Mouse (Mus musculus): Measurements from ENCODE around the gene Pacs1. TPM values are rescaled to one million over a fixed set of nuclear protein-coding genes. Genes with fewer than 3 reads are reported as not detected.
"Not testable (repeated sequence)": the region's sequence is repeated elsewhere in the genome, so short reads cannot be mapped to it uniquely, and the experiment has no call there.

Gene Pacs1
- polyA plus RNA-seq, 3 experiments from 2014 or later, result 11.8 to 19.8 (median 19.2) TPM

DNA sequence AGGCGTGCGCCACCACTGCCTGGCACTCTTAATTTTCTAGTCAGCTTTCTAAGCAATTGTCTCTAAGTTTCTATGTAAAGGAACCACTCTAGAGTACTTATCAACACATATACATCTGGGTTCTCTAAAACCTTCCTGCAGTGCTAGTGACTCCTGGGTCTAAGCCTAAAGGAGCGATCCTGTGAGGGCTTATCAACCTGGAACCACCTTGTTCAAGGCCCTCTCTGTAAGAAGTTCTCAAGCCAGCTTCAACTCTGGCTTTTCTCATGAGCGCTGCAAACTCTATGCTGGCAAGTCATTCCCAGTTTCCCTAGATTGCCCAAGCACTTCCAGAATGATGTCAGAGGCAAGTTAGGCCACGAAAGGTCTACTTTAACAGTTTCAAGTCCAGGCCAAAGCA lies 5.9 kb downstream of the Pacs1 start:
- ATAC-seq, result no peak

- ATAC-seq, result peak; percentile 93
These were observed 15.8 kb downstream of the Pacs1 start for GRCm38 (mm10) chr19:5257140-5257539.

- not testable (repeated sequence) for ATAC-seq
These were observed 35.9 kb downstream of the Pacs1 start for GRCm38 (mm10) chr19:5236981-5237380.

DNA sequence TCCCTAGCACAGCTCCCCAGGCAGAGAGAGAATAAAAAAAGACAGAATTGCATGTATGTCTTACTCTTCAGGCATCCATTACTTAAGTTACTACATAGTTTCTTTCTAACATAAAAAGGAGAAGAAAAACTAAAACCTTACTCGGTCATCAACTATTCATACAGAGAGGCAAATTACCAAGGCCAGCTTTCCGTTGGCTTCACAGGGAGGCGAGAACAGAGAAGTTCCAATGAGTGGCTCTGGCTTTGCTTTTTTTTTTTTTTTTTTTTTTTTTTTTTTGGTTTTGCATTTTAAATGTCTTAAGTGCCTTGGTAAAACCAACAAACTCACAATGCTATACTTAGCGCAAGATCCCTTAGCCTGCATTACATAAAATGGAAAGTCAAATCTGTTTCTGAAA lies 40.2 kb downstream of the Pacs1 start:
- no peak for ATAC-seq

GRCm38 (mm10) chr19:5230110-5230509 lies 42.8 kb downstream of the Pacs1 start:
- no peak for ATAC-seq

DNA sequence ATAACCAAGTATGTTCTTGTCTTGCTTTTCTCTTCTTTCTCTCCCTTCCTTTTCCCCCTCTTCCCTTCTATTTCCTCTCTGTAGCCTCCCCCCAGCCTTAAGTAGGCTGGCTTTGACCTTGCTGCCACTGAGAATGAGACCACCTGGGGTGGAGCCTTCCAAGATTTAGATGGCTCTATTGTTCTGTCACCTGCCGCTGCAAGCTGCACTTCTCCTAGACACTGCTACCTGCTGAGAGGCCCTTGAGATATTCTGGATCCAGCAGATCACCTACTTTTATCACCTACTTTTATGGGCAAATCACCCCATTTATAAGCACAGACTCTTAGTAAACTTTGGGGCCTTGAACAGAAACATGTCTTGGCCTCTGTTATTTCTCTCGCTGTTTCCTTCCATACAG lies 48.3 kb downstream of the Pacs1 start:
- no peak for ATAC-seq

DNA sequence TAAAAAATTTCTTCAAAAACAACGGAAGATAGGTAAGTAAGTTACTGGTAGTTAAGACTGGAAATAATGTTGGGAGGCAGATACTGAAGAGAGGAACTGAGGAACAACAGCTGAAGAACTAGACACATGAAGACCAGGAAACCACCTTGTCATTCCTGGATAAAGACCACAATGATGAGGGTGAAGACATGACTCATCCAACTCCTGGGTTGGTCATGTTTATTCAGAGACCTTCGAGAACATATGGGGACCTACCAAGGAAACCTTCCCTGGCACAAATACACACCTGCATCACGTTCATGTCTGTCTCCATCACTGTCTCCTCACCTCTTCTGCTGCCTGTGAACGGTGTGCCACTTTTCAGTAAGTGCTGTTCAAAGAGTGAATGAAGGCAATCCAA lies 48.8 kb downstream of the Pacs1 start:
- ATAC-seq, result no peak

DNA sequence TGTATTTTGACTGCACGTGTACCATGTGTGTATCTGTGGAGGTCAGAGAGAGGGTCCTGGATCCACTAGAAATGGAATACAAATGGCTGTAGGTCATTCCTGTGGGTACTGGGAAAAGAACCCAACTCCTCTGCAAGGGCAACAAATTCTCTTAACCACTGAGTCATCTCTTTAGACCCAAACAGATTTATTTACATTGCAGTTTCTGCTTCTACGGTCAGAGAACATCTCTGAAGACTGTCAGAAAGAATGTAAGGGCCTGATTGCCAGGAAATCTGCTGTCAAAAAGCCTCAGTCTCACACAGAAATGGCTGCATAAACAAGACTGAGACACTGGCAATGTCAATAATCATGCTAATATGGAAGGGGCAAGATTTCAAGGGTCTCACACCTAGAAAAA lies 51.0 kb downstream of the Pacs1 start:
- ATAC-seq, result no peak

GRCm38 (mm10) chr19:5221219-5221723 lies 51.6 kb downstream of the Pacs1 start:
- ATAC-seq, result not testable (repeated sequence)

GRCm38 (mm10) chr19:5220389-5220788 lies 52.5 kb downstream of the Pacs1 start:
- no peak for ATAC-seq

DNA sequence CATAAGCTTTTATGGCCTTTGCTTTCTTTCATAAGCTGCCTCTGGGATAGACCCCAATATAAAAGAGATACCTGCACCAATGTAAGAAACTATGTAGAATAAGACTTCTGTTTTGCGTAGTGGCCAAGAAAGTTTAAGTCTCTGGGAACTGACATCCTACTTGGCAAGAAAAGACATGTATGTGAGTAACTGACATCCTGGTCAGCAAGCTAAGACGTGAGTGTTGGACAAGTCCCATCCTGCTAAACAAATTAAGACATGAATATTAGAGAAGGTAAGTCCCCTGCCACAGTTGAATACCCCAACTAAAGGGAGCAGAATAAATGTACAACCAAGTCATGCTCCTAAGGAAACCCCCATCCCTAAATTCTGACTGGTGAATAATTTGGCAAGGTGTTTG lies 71.2 kb downstream of the Pacs1 start:
- no peak for ATAC-seq

- not testable (repeated sequence) for ATAC-seq
These were observed 72.3 kb downstream of the Pacs1 start for GRCm38 (mm10) chr19:5200617-5201016.

- no peak for ATAC-seq
These were observed 74.4 kb downstream of the Pacs1 start for GRCm38 (mm10) chr19:5198553-5198952.

- ATAC-seq, result peak; percentile 50
These were observed 77.4 kb downstream of the Pacs1 start for GRCm38 (mm10) chr19:5195417-5196035.

DNA sequence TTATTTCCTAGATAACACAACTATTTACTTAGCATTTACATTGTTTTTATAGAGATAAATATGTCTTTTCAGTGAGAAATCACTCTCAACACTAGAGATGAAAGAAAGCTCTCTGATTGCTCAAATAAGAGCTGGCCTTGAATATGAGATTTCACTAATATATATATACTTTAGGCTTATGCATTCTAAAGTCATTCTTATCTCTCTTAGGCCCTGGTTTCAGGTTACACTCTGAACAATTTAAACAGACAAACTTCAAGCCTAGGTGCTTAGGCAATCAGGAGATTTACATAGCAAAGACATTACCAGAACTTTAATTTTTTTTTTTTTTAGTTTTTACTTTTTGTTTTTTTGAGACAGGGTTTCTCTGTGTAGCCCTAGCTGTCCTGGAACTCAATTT lies 80.5 kb downstream of the Pacs1 start:
- ATAC-seq, result no peak

DNA sequence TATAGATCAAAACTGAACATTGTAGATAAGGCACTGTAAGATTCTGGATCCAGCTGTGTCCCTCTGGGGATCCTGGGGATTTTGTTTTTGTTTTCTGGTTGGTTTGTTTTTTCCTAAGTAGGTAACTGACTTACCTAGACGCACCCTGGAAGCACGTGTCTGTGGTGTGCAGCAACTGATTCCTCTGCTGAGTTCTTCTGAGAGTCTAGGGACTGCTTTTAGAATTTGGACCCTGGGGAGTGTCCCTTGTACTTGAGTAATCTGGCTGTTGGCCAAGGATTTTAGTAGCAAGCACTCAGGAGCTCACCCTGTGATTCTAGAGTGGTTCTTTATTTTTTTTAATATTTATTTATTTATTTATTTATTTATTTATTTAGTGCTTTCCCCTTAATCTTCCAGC lies 85.5 kb downstream of the Pacs1 start:
- no peak for ATAC-seq

DNA sequence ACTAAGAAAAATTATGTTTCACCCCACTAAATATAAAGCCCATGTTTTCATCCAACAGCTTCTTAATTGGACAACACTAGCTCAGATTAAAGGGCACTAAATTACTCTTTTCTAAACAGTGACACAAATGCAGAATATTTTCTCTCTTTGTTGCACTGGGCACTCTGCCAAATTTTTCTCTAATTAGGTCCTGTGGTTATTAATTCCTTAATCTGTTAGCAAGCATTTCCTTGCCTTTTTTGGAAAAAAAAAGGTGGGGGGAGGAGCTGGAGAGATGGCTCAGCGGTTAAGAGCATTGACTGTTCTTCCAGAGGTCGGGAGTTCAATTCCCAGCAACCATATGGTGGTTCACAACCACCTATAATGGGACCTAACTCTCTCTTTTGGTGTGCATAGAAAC lies 91.0 kb downstream of the Pacs1 start:
- ATAC-seq, result no peak

- ATAC-seq, result no peak
These were observed 94.3 kb downstream of the Pacs1 start for GRCm38 (mm10) chr19:5178631-5179030.

- ATAC-seq, result no peak
These were observed 102.5 kb downstream of the Pacs1 start for GRCm38 (mm10) chr19:5170430-5170829.

GRCm38 (mm10) chr19:5167477-5167876 lies 105.4 kb downstream of the Pacs1 start:
- ATAC-seq, result no peak

DNA sequence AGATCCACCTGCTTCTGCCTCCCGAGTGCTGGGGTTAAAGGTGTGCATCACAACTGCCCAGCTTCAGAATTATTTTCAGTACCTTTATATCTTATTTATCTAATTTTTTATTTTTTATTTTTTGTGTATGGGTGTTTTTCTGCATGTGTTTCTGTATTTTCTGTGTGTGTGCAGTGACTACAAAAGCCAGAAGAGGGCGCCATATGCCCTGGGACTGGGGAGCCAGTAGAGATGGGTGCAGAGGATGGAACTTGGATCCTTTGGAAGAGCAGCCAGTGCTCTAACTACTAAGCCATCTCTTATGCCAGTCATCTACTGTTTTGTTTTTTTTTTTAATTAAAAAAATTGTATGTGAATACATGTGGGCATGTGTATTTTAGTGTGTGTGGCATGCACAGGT lies 108.5 kb downstream of the Pacs1 start:
- no peak for ATAC-seq

- no peak for ATAC-seq
These were observed 111.0 kb downstream of the Pacs1 start for GRCm38 (mm10) chr19:5161913-5162312.

DNA sequence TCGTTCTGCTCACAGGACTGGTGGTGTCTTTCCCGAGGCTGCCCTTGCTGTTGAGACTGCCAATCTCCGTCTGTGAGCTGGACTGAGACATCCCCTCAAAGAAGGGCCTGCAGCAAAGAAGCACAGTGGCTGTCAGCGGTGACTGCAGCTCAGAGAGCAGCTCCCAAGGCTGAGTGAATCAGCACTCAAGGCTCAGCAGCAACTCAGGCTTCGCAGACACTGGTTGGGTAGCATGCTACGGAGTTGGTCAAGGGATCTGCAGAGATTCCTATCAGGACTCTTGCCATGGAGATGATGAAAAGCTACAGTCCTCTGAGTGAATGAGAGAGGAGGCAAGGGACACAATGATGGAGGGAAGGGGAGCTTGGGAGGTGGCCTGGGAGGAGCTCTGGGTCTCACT lies 120.7 kb downstream of the Pacs1 start:
- no peak for ATAC-seq

GRCm38 (mm10) chr19:5151741-5152140 lies 121.2 kb downstream of the Pacs1 start:
- no peak for ATAC-seq

DNA sequence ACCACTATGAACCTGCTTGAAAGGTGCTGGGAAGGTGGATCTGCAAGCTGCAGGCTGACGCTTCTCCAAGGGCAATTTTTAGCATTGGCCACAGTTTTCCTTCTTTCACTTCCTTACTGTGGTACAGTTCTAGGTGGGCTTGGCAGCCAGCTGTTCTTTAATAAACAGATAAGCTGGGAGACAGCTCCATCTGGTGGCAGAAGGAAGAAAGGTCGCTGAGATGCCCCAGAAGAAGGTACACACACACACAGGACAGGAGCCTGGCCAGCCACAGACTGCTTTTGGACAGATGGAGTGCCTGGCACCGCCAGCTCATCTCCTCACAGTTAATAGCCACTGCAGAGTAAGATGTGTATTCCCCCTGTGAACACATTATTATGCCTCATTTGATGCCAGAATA lies 121.6 kb downstream of the Pacs1 start:
- no peak for ATAC-seq

Data from inflammation-experienced regulatory T-cells, adult 6 months (primary cell).